Mouse (Mus musculus): ENCODE data around the gene Gm10184. TPM values are rescaled to one million over a fixed set of nuclear protein-coding genes. Genes with fewer than 3 reads are reported as not detected.
"Not testable (repeated sequence)": the region's sequence is repeated elsewhere in the genome, so short reads cannot be mapped to it uniquely, and the experiment has no call there.

Gm10184 gene
- 72.6 and 92.6 TPM in 2 replicates for polyA plus RNA-seq (2015; fragmentation: Nextera tagmentation; extraction: Ambion mirVana)

DNA sequence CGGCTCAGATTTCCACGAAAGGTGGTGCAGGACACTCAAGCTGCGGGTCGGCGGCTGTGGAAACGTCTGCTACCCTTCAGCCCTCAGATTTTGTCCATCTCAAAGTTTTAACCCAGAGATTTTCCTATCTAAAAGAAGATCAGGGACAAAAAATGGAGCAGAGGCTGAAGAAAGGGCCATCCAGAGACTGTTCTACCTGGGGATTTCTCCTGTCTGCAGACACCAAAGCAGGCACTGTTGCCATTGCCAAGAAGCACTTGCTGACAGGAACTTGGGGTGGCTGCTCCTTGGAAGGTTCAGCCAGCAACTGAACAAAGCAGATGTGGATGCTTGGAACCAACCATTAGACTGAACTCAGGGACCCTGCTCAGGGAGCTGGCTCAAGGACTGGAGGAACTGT lies at the start of gene Gm10184:
Gene Gm10184 (minus strand): TSS at position 101 of the 400 bp plus-strand sequence.
- Histone ChIP-seq H3K9ac (ENCODE audit: low read length) (no peak within 1 kb of the TSS), H3K4me3 (ENCODE audit: low read length) (no peak within 1 kb of the TSS), H3K36me3 (ENCODE audit: control insufficient read depth, insufficient read depth, low read length) (no peaks in the 10 kb centered on the region), H3K4me2 (ENCODE audit: low read depth, low read length) (no peak within 1 kb of the TSS), H3K4me1 (replicated peaks; ENCODE audit: control insufficient read depth, insufficient read depth, low read length) (no peaks in the 10 kb centered on the region), H3K27ac (ENCODE audit: low read length) (no peak within 1 kb of the TSS), H3K9me3 (ENCODE audit: control insufficient read depth, low read length) (no peaks in the 10 kb centered on the region), H3K27me3 (ENCODE audit: control insufficient read depth, insufficient read depth, low read depth, low read length) (no peaks in the 10 kb centered on the region)
- WGBS: 82% methylated on average over 6 of the region's 6 CpGs
- no peak for ATAC-seq (ENCODE audit: low read depth)

DNA sequence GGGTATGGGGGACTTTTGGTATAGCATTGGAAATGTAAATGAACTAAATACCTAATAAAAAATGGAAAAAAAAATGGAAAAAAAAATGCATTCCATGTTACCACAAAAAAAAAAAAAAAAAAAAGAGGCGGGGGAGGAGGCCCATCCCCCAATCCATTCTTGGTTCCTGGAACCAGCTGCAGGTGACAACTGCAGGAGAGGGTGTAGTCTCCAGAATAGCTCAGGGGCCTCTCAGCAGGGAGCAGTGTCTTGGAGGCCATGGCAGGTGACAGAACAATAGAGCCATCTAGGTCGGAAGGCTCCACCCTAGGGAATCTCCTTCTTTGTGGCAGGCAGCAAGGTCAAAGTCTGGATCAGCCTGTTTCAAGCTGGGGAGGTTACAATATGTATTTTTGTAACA lies 23.7 kb upstream of the Gm10184 start:
- Histone ChIP-seq H3K27me3 (ENCODE audit: control insufficient read depth, insufficient read depth, low read depth, low read length) (no peaks in the 10 kb centered on the region), H3K4me3 (ENCODE audit: low read length) (no peak overlapping the region)
- WGBS: 58% methylated on average over 1 of the region's 2 CpGs

DNA sequence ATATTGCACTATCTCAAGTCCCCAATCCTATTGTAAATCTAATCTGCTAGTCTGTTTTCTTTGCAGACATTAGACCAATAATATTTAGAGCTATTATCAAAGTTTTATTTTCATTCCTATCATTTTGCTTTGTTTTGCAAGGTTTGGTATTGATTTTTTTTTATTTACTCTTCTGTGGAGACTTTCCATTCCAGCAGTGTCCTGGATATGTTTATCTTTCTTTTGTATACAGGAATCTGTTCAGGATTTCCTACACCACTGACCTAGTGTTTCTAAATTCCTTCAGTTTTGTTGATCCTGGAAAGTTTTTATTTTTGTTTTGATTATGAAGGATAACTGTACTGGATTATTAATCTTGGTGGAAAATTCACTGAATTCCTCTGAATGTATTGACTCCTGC lies 2.6 kb downstream of the Gm10184 start:
- Histone ChIP-seq H3K36me3 (ENCODE audit: control insufficient read depth, insufficient read depth, low read length) (no peaks in the 10 kb centered on the region), H3K9ac (ENCODE audit: low read length) (no peak overlapping the region), H3K27me3 (ENCODE audit: control insufficient read depth, insufficient read depth, low read depth, low read length) (no peaks in the 10 kb centered on the region), H3K27ac (ENCODE audit: low read length) (no peak overlapping the region), H3K4me3 (ENCODE audit: low read length) (no peak overlapping the region), H3K4me2 (ENCODE audit: low read depth, low read length) (no peak overlapping the region), H3K9me3 (ENCODE audit: control insufficient read depth, low read length) (no peaks in the 10 kb centered on the region), H3K4me1 (replicated peaks; ENCODE audit: control insufficient read depth, insufficient read depth, low read length) (no peaks in the 10 kb centered on the region)
- ATAC-seq (ENCODE audit: low read depth): no peak

More for the DNA sequence above, 23.7 kb upstream of the Gm10184 start:
- Histone ChIP-seq H3K4me1 (replicated peaks; ENCODE audit: control insufficient read depth, insufficient read depth, low read length) (no peaks in the 10 kb centered on the region), H3K9me3 (ENCODE audit: control insufficient read depth, low read length) (no peaks in the 10 kb centered on the region), H3K4me2 (ENCODE audit: low read depth, low read length) (no peak overlapping the region), H3K27ac (ENCODE audit: low read length) (no peak overlapping the region), H3K36me3 (ENCODE audit: control insufficient read depth, insufficient read depth, low read length) (no peaks in the 10 kb centered on the region), H3K9ac (ENCODE audit: low read length) (no peak overlapping the region)
- ATAC-seq (ENCODE audit: low read depth): no peak

DNA sequence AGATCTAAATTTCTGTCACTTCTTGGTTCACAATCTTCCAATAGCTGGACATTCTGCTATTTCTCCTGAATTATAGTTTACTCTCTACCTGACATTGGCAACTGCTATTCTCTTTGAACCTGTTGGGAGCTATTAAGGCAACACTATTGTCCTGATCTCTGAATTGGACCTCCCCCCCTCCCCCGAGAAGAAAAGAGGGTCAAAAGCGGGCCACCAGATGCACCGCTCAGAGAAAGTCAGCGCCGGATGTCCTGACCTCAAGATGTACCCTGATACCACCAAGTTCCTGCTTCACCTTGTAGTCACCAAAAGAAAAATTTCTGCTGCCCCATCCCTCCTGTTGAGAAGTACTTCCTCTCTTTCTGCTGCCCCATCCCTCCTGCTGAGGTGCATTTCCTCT lies 5.5 kb downstream of the Gm10184 start:
- not testable (repeated sequence) for H3K9me3 ChIP-seq (ENCODE audit: control insufficient read depth, low read length); H3K27me3 ChIP-seq (ENCODE audit: control insufficient read depth, insufficient read depth, low read depth, low read length); H3K4me3 ChIP-seq (ENCODE audit: low read length); H3K4me1 ChIP-seq (replicated peaks; ENCODE audit: control insufficient read depth, insufficient read depth, low read length); H3K4me2 ChIP-seq (ENCODE audit: low read depth, low read length); H3K36me3 ChIP-seq (ENCODE audit: control insufficient read depth, insufficient read depth, low read length); ATAC-seq (ENCODE audit: low read depth); H3K27ac ChIP-seq (ENCODE audit: low read length); H3K9ac ChIP-seq (ENCODE audit: low read length)
- whole genome bisulfite sequencing: 96% methylated on average over 5 of the region's 5 CpGs

DNA sequence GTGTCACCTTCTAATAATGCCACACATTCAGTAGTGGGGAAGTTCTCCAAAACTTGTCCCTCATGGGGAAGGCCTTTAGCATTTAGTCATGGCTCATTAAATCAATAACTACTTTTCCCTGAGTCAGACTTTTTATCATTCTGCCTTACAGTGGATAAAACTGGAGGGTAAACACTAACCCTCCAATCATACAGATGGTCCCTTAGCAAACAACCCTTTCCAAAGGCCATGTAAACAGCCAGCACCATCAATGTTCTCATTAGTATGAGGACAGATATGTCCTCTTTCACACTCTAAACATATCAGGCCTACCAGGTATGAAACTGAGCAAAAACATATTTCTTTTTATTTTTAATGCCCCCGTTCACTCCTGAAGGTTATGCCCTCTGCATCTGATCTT lies 7.5 kb downstream of the Gm10184 start:
- ATAC-seq (ENCODE audit: low read depth): no peak
- Histone ChIP-seq H3K27me3 (ENCODE audit: control insufficient read depth, insufficient read depth, low read depth, low read length) (no peaks in the 10 kb centered on the region), H3K9me3 (ENCODE audit: control insufficient read depth, low read length) (no peaks in the 10 kb centered on the region), H3K9ac (ENCODE audit: low read length) (no peak overlapping the region), H3K4me2 (ENCODE audit: low read depth, low read length) (no peak overlapping the region), H3K36me3 (ENCODE audit: control insufficient read depth, insufficient read depth, low read length) (no peaks in the 10 kb centered on the region), H3K27ac (ENCODE audit: low read length) (no peak overlapping the region), H3K4me3 (ENCODE audit: low read length) (no peak overlapping the region), H3K4me1 (replicated peaks; ENCODE audit: control insufficient read depth, insufficient read depth, low read length) (no peaks in the 10 kb centered on the region)
- 88% methylated on average over 1 of the region's 1 CpGs for WGBS

DNA sequence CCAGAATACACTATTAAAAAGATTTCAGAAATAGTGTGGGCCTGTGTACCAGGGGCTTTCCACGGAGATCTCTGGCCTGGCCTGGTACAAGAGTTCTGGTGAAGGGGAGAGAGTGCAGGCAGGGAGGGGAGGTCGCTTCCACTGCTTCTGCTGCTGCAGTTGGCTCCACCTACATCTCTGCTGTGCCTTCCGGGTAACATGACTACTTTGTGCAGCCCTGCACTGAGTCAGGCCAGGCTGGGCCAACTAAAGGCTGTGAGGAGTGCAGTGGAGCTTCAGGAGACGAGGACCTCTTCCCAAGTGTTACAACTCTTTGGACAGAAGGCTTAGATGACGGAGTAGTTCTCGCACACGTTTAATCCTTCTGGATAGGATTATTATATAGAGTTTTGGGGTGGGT lies 9.6 kb downstream of the Gm10184 start:
- no peak overlapping the region for H3K27ac ChIP-seq (ENCODE audit: low read length)
- no peak for ATAC-seq (ENCODE audit: low read depth)
- H3K9me3 ChIP-seq (ENCODE audit: control insufficient read depth, low read length): no peaks in the 10 kb centered on the region
- H3K9ac ChIP-seq (ENCODE audit: low read length): no peak overlapping the region
- 53% methylated on average over 7 of the region's 7 CpGs for WGBS
- H3K4me1 ChIP-seq (replicated peaks; ENCODE audit: control insufficient read depth, insufficient read depth, low read length): no peaks in the 10 kb centered on the region
- no peaks in the 10 kb centered on the region for H3K36me3 ChIP-seq (ENCODE audit: control insufficient read depth, insufficient read depth, low read length)
- no peaks in the 10 kb centered on the region for H3K27me3 ChIP-seq (ENCODE audit: control insufficient read depth, insufficient read depth, low read depth, low read length)
- H3K4me2 ChIP-seq (ENCODE audit: low read depth, low read length): no peak overlapping the region
- no peak overlapping the region for H3K4me3 ChIP-seq (ENCODE audit: low read length)

DNA sequence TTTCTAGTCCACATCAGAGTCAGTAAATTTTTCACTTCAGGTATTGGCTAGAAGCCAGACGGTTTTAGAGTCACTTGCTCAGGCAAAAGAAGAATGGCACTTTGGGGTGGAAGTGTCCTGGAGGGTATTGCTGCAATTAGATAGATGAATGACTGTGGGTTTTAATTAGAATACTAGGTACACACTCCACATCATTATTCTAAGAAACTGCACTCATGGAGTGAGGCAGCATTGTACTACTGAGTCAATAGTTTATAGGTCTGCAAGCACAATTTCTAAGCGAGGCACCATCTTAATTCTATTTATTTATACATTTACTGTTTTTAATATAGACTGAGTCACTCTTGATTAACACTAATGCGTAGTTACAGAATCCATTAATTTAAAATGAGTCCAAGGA lies 10.4 kb downstream of the Gm10184 start:
- H3K27me3 ChIP-seq (ENCODE audit: control insufficient read depth, insufficient read depth, low read depth, low read length): no peaks in the 10 kb centered on the region
- H3K4me1 ChIP-seq (replicated peaks; ENCODE audit: control insufficient read depth, insufficient read depth, low read length): no peaks in the 10 kb centered on the region
- H3K9ac ChIP-seq (ENCODE audit: low read length): no peak overlapping the region
- H3K4me3 ChIP-seq (ENCODE audit: low read length): no peak overlapping the region
- no peaks in the 10 kb centered on the region for H3K9me3 ChIP-seq (ENCODE audit: control insufficient read depth, low read length)
- WGBS: 50% methylated on average over 3 of the region's 3 CpGs
- ATAC-seq (ENCODE audit: low read depth): no peak
- no peak overlapping the region for H3K4me2 ChIP-seq (ENCODE audit: low read depth, low read length)
- no peaks in the 10 kb centered on the region for H3K36me3 ChIP-seq (ENCODE audit: control insufficient read depth, insufficient read depth, low read length)
- no peak overlapping the region for H3K27ac ChIP-seq (ENCODE audit: low read length)

DNA sequence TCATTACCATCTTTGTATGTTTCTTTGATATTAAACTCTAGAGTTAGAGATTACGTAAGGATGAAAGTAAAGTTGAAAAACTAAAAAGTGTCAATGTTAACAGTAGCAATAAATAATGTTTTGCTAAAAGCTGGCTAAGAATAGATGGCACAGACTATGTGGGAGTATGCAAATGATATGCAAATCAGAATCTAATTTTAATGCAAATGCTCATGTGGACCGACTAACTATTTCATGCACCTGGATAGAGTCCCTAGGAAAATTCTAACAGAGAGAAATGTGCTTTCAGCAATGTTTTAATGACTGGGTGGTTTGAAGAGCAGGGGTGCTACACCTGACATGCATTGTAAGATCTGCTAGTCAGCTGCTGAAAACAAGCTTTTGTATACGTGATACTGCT lies 45.3 kb downstream of the Gm10184 start:
- Histone ChIP-seq H3K4me3 (ENCODE audit: low read length) (no peak overlapping the region), H3K9me3 (ENCODE audit: control insufficient read depth, low read length) (no peaks in the 10 kb centered on the region), H3K27me3 (ENCODE audit: control insufficient read depth, insufficient read depth, low read depth, low read length) (no peaks in the 10 kb centered on the region), H3K36me3 (ENCODE audit: control insufficient read depth, insufficient read depth, low read length) (no peaks in the 10 kb centered on the region), H3K4me2 (ENCODE audit: low read depth, low read length) (no peak overlapping the region), H3K9ac (ENCODE audit: low read length) (no peak overlapping the region), H3K4me1 (replicated peaks; ENCODE audit: control insufficient read depth, insufficient read depth, low read length) (no peaks in the 10 kb centered on the region), H3K27ac (ENCODE audit: low read length) (no peak overlapping the region)
- no peak for ATAC-seq (ENCODE audit: low read depth)
- 71% methylated on average over 3 of the region's 3 CpGs for WGBS

All from lung, embryonic 16.5 days (tissue).